8 mouse cellular contexts compared by ENCODE assay signal in genomic region chr19:59458743-59459135, GRCm38 (mm10). TPM values are rescaled to one million over a fixed set of nuclear protein-coding genes. Genes with fewer than 3 reads are reported as not detected.
DNase-seq lines count a peak whose midpoint lies in the region; ATAC-seq lines count a peak whose summit lies in the region.

No protein-coding gene starts in this region.

- no peak overlapping the region for H3K9ac ChIP-seq in heart, embryonic 16.5 days (ENCODE audit: low read length)
- H3K9ac ChIP-seq in hindbrain, embryonic 14.5 days: no peak overlapping the region
- H3K9ac ChIP-seq in midbrain, embryonic 13.5 days (replicated peaks): peak overlapping the region; percentile 79

- H3K27ac ChIP-seq in heart, embryonic 16.5 days (ENCODE audit: low read length): no peak overlapping the region
- H3K27ac ChIP-seq in embryonic facial prominence, embryonic 10.5 days (replicated peaks): peak overlapping the region; percentile 89
- no peak overlapping the region for H3K27ac ChIP-seq in hindbrain, embryonic 14.5 days
- peak overlapping the region; percentile 92 for H3K27ac ChIP-seq in midbrain, embryonic 13.5 days

- no peak for DNase-seq in heart, postnatal 25 days (ENCODE audit: low spot score)
- peak; percentile 63 for DNase-seq in embryonic facial prominence, embryonic 10.5 days (ENCODE audit: low spot score)
- no peak for DNase-seq in hindbrain, embryonic 14.5 days (ENCODE audit: low spot score)
- no peak for DNase-seq in adrenal gland, postnatal 36 days
- no peak for DNase-seq in gastrocnemius, postnatal 4 days (ENCODE audit: low spot score in 2 of 2)

- peak overlapping the region; percentile 36 for H3K4me2 ChIP-seq in heart, embryonic 16.5 days (ENCODE audit: low read depth, low read length)
- H3K4me2 ChIP-seq in hindbrain, embryonic 14.5 days (replicated peaks): peak overlapping the region; percentile 35
- peak overlapping the region; percentile 57 for H3K4me2 ChIP-seq in midbrain, embryonic 13.5 days (replicated peaks)

- peak overlapping the region; percentile 16 for H3K4me3 ChIP-seq in heart, embryonic 16.5 days (ENCODE audit: low read length)
- peak overlapping the region; percentile 68 for H3K4me3 ChIP-seq in embryonic facial prominence, embryonic 10.5 days
- peak overlapping the region; percentile 25 for H3K4me3 ChIP-seq in hindbrain, embryonic 14.5 days (replicated peaks; ENCODE audit: low read length)
- H3K4me3 ChIP-seq in midbrain, embryonic 13.5 days (replicated peaks): peak overlapping the region; percentile 54

- no peaks in the 10 kb centered on the region for H3K9me3 ChIP-seq in heart, embryonic 16.5 days (replicated peaks; ENCODE audit: control insufficient read depth, low read length)
- no peaks in the 10 kb centered on the region for H3K9me3 ChIP-seq in embryonic facial prominence, embryonic 10.5 days
- no peaks in the 10 kb centered on the region for H3K9me3 ChIP-seq in hindbrain, embryonic 14.5 days (ENCODE audit: control insufficient read depth, low read length)
- H3K9me3 ChIP-seq in midbrain, embryonic 13.5 days: no peaks in the 10 kb centered on the region

- H3K4me1 ChIP-seq in heart, embryonic 16.5 days (ENCODE audit: control insufficient read depth, insufficient read depth, low read length): peaks cover 11% of the 10 kb centered on the region
- H3K4me1 ChIP-seq in embryonic facial prominence, embryonic 10.5 days: peaks cover 38% of the 10 kb centered on the region
- H3K4me1 ChIP-seq in hindbrain, embryonic 14.5 days (replicated peaks; ENCODE audit: control insufficient read depth, insufficient read depth, low read length): peaks cover 11% of the 10 kb centered on the region; the same call in 1 of the 2 replicates
- peaks cover 30% of the 10 kb centered on the region for H3K4me1 ChIP-seq in midbrain, embryonic 13.5 days (replicated peaks)

- ATAC-seq in heart, embryonic 16.5 days (replicated peaks; ENCODE audit: extremely low read depth, insufficient read depth, low FRiP score): no peak
- no peak for ATAC-seq in hindbrain, embryonic 14.5 days (ENCODE audit: low FRiP score)
- ATAC-seq in midbrain, embryonic 13.5 days: no peak
- no peak for ATAC-seq in granulocyte monocyte progenitor cell, adult 5-6 weeks (replicated peaks; ENCODE audit: poor library complexity, severe bottlenecking)

- intact Hi-C loops in heart, postnatal 25 days (cut with DNase I): no loop called here

- WGBS in heart, embryonic 16.5 days: 3% methylated on average over 15 of the region's 15 CpGs
- WGBS in embryonic facial prominence, embryonic 10.5 days: under 1% methylated on average over 15 of the region's 15 CpGs
- 0% methylated on average over 15 of the region's 15 CpGs for WGBS in hindbrain, embryonic 14.5 days
- WGBS in midbrain, embryonic 13.5 days: 2% methylated on average over 15 of the region's 15 CpGs

- peaks cover 85% of the 10 kb centered on the region for H3K27me3 ChIP-seq in heart, embryonic 16.5 days (ENCODE audit: control insufficient read depth, insufficient read depth, low read length)
- peaks cover 100% of the 10 kb centered on the region for H3K27me3 ChIP-seq in embryonic facial prominence, embryonic 10.5 days (replicated peaks; ENCODE audit: low read depth, poor library complexity, severe bottlenecking)
- peaks cover 90% of the 10 kb centered on the region for H3K27me3 ChIP-seq in hindbrain, embryonic 14.5 days (ENCODE audit: control insufficient read depth, insufficient read depth, low read length)
- H3K27me3 ChIP-seq in midbrain, embryonic 13.5 days: peaks cover 89% of the 10 kb centered on the region

- no peaks in the 10 kb centered on the region for H3K36me3 ChIP-seq in heart, embryonic 16.5 days (ENCODE audit: control insufficient read depth, insufficient read depth)
- H3K36me3 ChIP-seq in embryonic facial prominence, embryonic 10.5 days (replicated peaks): no peaks in the 10 kb centered on the region
- H3K36me3 ChIP-seq in hindbrain, embryonic 14.5 days (replicated peaks; ENCODE audit: control insufficient read depth, insufficient read depth): no peaks in the 10 kb centered on the region
- no peaks in the 10 kb centered on the region for H3K36me3 ChIP-seq in midbrain, embryonic 13.5 days

RNA-seq across cellular contexts. Expression of gene Emx2, which starts 0.6 kb away (rescaled TPM):
- polyA plus RNA-seq in heart, embryonic 16.5 days (2015; fragmentation: Nextera tagmentation; extraction: Ambion mirVana): not detected in 2 replicates
- total RNA-seq in heart, postnatal 25 days (2021): not detected
- polyA plus RNA-seq in embryonic facial prominence, embryonic 10.5 days (2016; fragmentation: Nextera tagmentation; extraction: Ambion mirVana): 8.0 and 12.1 TPM in 2 replicates
- polyA plus RNA-seq in hindbrain, embryonic 14.5 days (2014; fragmentation: Nextera tagmentation; extraction: Ambion mirVana): 0.26 TPM in 1 of 2 replicates, not detected in the other
- polyA plus RNA-seq in midbrain, embryonic 13.5 days (2015; fragmentation: Nextera tagmentation; extraction: Ambion mirVana): 16.3 and 20.3 TPM in 2 replicates
- not detected in 2 replicates for total RNA-seq in granulocyte monocyte progenitor cell, adult 5-6 weeks (2014; fragmentation: Nextera tagmentation)
- total RNA-seq in granulocyte monocyte progenitor cell, adult 5-6 weeks (2017): not detected in 2 replicates
- under 1 TPM; 0.26 TPM for total RNA-seq in adrenal gland, postnatal 36 days (2021)
- 1 to 10 TPM; 1.2 to 2.2 TPM for total RNA-seq in gastrocnemius, postnatal 4 days (2021)

Comparison
In these comparisons a context has a peak if more than half of its experiments do, and no peak if none do; other contexts are left out.
1. H3K27ac ChIP-seq: peak in embryonic facial prominence, embryonic 10.5 days (single experiment) and midbrain, embryonic 13.5 days (single experiment); none in heart, embryonic 16.5 days (single experiment) and hindbrain, embryonic 14.5 days (single experiment).
2. H3K4me3 ChIP-seq: peak in every context shown above with its lines; median percentile 68 in embryonic facial prominence, embryonic 10.5 days; 54 in midbrain, embryonic 13.5 days; 25 in hindbrain, embryonic 14.5 days; 16 in heart, embryonic 16.5 days.
3. Peak in every context shown above with its lines, with median percentiles within 50 percentile points of each other: H3K4me2 ChIP-seq.